Mouse (Mus musculus) kidney, adult 9 months (tissue): ENCODE measurements around the gene Vinac1.

Experiments used
- DNase-seq: peaks from one replicate; pipeline ENCODE4 v3.0.0; 2022

The Vinac1 gene

GRCm38 (mm10) chr2:129038937-129039631 lies 8.9 kb downstream of the Vinac1 start:
- no peak for DNase-seq

- DNase-seq, result no peak
Observed at GRCm38 (mm10) chr2:129038426-129038936, 9.5 kb downstream of the Vinac1 start.

- no peak for DNase-seq
Observed at GRCm38 (mm10) chr2:129035381-129035780, 12.6 kb downstream of the Vinac1 start.

DNA sequence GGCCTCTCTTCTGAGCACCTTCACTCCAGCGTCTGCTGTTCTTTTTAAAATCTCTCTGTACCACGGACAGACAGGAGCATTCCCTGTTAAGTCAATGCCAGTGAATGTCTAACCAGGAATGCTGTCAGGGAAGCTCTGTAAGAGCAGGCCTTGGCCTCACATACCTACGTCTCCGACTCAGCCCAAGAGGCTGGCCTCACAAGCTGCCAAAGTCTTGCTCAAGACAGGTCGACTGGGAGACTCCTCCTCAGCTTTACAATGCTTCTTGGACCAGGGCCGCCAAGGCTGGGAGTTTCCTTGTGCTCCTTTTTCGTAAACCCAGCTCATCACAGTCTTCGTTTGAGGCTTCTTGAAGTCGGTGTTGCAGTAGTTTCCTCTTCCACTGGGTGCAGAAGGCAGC lies 23.2 kb downstream of the Vinac1 start:
- no peak for DNase-seq

DNA sequence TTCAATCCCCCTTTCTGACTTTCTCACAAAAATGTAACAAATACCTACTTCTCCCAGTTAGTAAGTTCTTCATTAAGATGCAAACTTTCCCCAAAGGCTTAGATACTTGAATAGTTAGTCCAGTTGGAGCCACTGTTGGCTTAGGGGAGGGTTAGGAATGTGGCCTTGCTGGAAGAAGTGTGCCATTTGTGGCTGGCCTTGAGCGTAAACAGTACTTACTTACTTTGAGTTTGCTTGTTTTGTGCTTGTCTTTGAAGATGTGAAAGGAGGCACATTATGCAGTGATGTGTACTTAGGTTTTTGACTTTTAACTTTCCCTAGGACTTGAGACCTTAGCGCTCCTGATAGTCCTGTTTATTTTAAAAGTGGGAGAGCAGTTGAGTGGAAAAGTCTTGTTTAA lies 27.9 kb downstream of the Vinac1 start:
- no peak for DNase-seq

DNA sequence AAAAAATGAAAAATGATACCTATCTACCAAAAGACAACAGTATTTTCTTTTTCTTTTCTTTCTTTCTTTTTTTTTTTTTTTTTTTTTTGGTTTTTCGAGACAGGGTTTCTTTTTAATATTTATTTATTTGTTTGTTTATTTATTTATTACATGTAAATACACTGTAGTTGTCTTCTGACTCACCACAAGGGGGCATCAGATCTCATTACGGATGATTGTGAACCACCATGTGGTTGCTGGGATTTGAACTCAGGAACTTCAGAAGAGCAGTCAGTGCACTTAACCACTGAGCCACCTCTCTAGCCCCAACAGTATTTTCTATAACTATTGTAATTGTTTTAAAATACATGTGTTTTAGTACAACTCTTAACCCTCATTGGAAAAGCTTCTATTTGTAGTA lies 39.1 kb downstream of the Vinac1 start:
- DNase-seq, result peak; percentile 14

DNA sequence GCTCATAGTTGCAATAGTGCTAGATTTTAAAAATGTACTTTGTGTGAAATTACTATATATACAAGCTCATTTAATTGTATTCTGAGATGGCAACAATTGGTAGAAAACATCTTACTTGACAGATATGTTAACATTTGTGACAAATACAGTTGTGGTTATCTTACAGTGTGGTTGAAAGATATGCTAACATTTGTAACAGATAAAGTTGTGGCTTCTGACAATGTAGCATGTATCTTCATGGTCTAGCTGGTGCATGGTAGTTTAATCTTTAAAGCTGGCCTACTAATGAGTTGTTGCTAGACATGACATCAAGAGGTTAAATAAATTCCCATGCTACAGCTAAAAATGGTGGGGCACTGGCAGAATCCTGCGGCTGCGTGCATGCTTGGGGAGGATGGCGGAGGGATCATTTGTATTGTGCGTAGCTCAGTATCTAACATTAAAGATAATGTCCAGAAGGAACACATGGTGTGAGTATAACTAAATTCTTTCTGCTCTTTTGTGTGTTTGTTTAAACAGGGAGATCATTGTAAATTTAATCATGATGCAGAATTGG lies 41.7 kb downstream of the Vinac1 start:
- no peak for DNase-seq

- DNase-seq, result no peak
Observed at GRCm38 (mm10) chr2:129004872-129005271, 43.1 kb downstream of the Vinac1 start.

- no peak for DNase-seq
Observed at GRCm38 (mm10) chr2:128984746-128985145, 63.2 kb downstream of the Vinac1 start.

GRCm38 (mm10) chr2:128975572-128975971 lies 72.4 kb downstream of the Vinac1 start:
- DNase-seq, result no peak
